Mouse (Mus musculus) CH12.LX (cell line): ENCODE measurements around the gene Shank1.

Experiments
- CHD2 ChIP-seq: IDR thresholded peaks from 2 replicates; pipeline ENCODE4 v1.6.1; 2011; ENCODE audit warnings: low read length, improper control_type of control experiment
- CTCF ChIP-seq, 2 experiments: IDR thresholded peaks in 1 of 2; conservative IDR thresholded peaks in 1 of 2; 2 replicates each; pipeline ENCODE4 v1.5.1; 2011 to 2012; ENCODE audit warnings: low read depth in 2 of 2, low read length in 2 of 2, improper control_type of control experiment in 1 of 2, inconsistent platforms in 1 of 2, mild to moderate bottlenecking in 1 of 2, moderate library complexity in 1 of 2
- E2F4 ChIP-seq: IDR thresholded peaks from 2 replicates; pipeline ENCODE4 v1.6.1; 2011; ENCODE audit warnings: low read depth, low read length, improper control_type of control experiment; ENCODE audit not compliant: insufficient replicate concordance
- ETS1 ChIP-seq: conservative IDR thresholded peaks from 2 replicates; pipeline ENCODE4 v1.6.1; 2012; ENCODE audit warnings: low read depth, mild to moderate bottlenecking, inconsistent platforms, low read length, improper control_type of control experiment, moderate library complexity
- HCFC1 ChIP-seq: IDR thresholded peaks from 2 replicates; pipeline ENCODE4 v1.6.1; 2012; ENCODE audit warnings: low read depth, mild to moderate bottlenecking, inconsistent platforms, low read length, improper control_type of control experiment
- IRF4 ChIP-seq: IDR thresholded peaks from 2 replicates; pipeline ENCODE4 v1.6.1; 2014; ENCODE audit warnings: low read depth, mild to moderate bottlenecking, inconsistent platforms, low read length, improper control_type of control experiment
- MAX ChIP-seq: IDR thresholded peaks from 2 replicates; pipeline ENCODE4 v1.6.1; 2011; ENCODE audit warnings: low read length, improper control_type of control experiment
- MAZ ChIP-seq: IDR thresholded peaks from 2 replicates; pipeline ENCODE4 v1.6.1; 2012; ENCODE audit warnings: low read depth, mild to moderate bottlenecking, inconsistent platforms, low read length, improper control_type of control experiment, moderate library complexity
- POLR2A ChIP-seq: IDR thresholded peaks from 2 replicates; pipeline ENCODE4 v1.6.1; 2011; ENCODE audit warnings: low read depth, mild to moderate bottlenecking, improper control_type of control experiment, low read length
- TCF12 ChIP-seq: IDR thresholded peaks from 2 replicates; pipeline ENCODE4 v1.6.1; 2014; ENCODE audit warnings: low read depth, mild to moderate bottlenecking, inconsistent platforms, low read length, improper control_type of control experiment

DNA sequence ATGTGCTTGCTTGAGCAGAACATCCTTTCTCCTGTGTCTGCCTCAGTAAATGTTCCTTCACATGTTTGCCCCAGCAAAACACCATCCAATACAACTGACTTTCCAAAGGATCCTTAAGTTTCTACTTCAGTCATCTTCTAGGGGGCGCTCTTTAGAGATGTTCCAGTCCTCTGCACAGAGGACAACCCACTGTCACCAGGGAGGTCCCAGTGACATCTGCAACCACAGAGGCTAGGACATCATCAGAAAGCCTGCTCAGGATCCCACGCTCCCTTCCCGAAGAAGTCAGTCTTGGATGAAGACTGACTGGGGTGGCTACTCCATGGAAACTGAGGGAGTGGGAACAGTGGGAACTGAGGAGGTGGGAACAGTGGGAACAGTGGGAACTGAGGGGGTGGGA lies 34.5 kb upstream of the Shank1 start:
- TF ChIP-seq MAZ (no peak), CTCF (conservative IDR thresholded peaks at IDR 0.05 in 1 of 2, IDR thresholded peaks at IDR 0.05 in 1 of 2; ENCODE audit: low read depth in 2 of 2, low read length in 2 of 2) (peak in 1 of 2 experiments; percentile 34; a peak in 1 of 4 replicates), POLR2A (no peak), HCFC1 (no peak), MAX (no peak), TCF12 (no peak), ETS1 (no peak), IRF4 (no peak), E2F4 (no peak), CHD2 (no peak)
